Mouse (Mus musculus): ENCODE results near the gene Cep83.

- TF ChIP-seq POLR2A (IDR thresholded peaks at IDR 0.05; ENCODE audit: borderline replicate concordance, insufficient read depth, low read length) (no peak), CTCF (IDR thresholded peaks at IDR 0.05; ENCODE audit: borderline replicate concordance, insufficient read depth, low read depth, low read length) (no peak)
Observed at GRCm38 (mm10) chr10:94804909-94805220, 116.4 kb downstream of the Cep83 start.
